Mouse (Mus musculus): ENCODE data around the gene Esp24. TPM values are rescaled to one million over a fixed set of nuclear protein-coding genes. Genes with fewer than 3 reads are reported as not detected.
"Not testable (repeated sequence)": the region's sequence is repeated elsewhere in the genome, so short reads cannot be mapped to it uniquely, and the experiment has no call there.

The Esp24 gene
- not detected in 2 replicates for polyA plus RNA-seq (2012; rRNA removed)

- H3K4me1 ChIP-seq (ENCODE audit: control insufficient read depth, insufficient read depth, low read length); H3K4me3 ChIP-seq (ENCODE audit: insufficient read depth, low read length); H3K27ac ChIP-seq (ENCODE audit: insufficient read depth, low read length): not testable (repeated sequence)
These were observed at the start of gene Esp24 for GRCm38 (mm10) chr17:39036395-39036794. Gene Esp24, plus strand, starts transcription at chr17:39036695.

GRCm38 (mm10) chr17:39009846-39010245 lies 26.6 kb upstream of the Esp24 start:
- no peaks in the 10 kb centered on the region for H3K4me1 ChIP-seq (ENCODE audit: control insufficient read depth, insufficient read depth, low read length)
- no peak overlapping the region for H3K4me3 ChIP-seq (ENCODE audit: insufficient read depth, low read length)
- no peak for TF ChIP-seq POLR2A (IDR thresholded peaks at IDR 0.05; ENCODE audit: extremely low read depth, insufficient read depth, low read length)
- no peak for TF ChIP-seq CTCF (IDR thresholded peaks at IDR 0.05; ENCODE audit: extremely low read depth, insufficient read depth, low read length)
- no peak overlapping the region for H3K27ac ChIP-seq (ENCODE audit: insufficient read depth, low read length)

- Histone ChIP-seq H3K4me1 (ENCODE audit: control insufficient read depth, insufficient read depth, low read length) (no peaks in the 10 kb centered on the region), H3K4me3 (ENCODE audit: insufficient read depth, low read length) (no peak overlapping the region), H3K27ac (ENCODE audit: insufficient read depth, low read length) (no peak overlapping the region)
- TF ChIP-seq POLR2A (IDR thresholded peaks at IDR 0.05; ENCODE audit: extremely low read depth, insufficient read depth, low read length) (no peak), CTCF (IDR thresholded peaks at IDR 0.05; ENCODE audit: extremely low read depth, insufficient read depth, low read length) (no peak)
These were observed 25.5 kb upstream of the Esp24 start for GRCm38 (mm10) chr17:39010675-39011638.

GRCm38 (mm10) chr17:39017184-39017583 lies 19.3 kb upstream of the Esp24 start:
- no peak overlapping the region for H3K4me3 ChIP-seq (ENCODE audit: insufficient read depth, low read length)
- TF ChIP-seq CTCF (IDR thresholded peaks at IDR 0.05; ENCODE audit: extremely low read depth, insufficient read depth, low read length) (no peak), POLR2A (IDR thresholded peaks at IDR 0.05; ENCODE audit: extremely low read depth, insufficient read depth, low read length) (no peak)
- H3K27ac ChIP-seq (ENCODE audit: insufficient read depth, low read length), result no peak overlapping the region

DNA sequence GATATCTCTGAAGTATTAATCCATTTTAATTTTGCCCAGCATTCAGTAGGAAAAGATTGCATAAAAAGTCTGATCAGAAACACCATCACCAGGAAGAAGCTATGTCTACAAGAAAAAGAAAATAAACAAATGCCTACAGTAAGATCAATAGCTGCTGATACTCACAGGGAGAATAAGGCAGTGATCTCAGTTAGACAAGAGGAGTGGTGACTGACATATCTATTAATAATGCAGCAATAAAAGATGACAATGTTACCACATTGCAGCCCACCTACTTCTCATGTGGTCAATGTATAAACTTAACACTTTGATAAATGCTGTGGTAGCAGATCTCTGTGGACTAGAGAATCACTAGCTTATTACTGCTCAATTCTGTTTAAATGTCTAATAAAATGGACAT lies 6.7 kb downstream of the Esp24 start, which contains the start of gene Gm21903:
Gene Gm21903, minus strand, starts transcription at position 101 of the 400 bp plus-strand sequence.
- Histone ChIP-seq H3K4me1 (ENCODE audit: control insufficient read depth, insufficient read depth, low read length) (no peaks in the 10 kb centered on the region), H3K4me3 (ENCODE audit: insufficient read depth, low read length) (no peak within 1 kb of the TSS), H3K27ac (ENCODE audit: insufficient read depth, low read length) (no peak within 1 kb of the TSS)
- TF ChIP-seq POLR2A (IDR thresholded peaks at IDR 0.05; ENCODE audit: extremely low read depth, insufficient read depth, low read length) (no peak), CTCF (IDR thresholded peaks at IDR 0.05; ENCODE audit: extremely low read depth, insufficient read depth, low read length) (no peak)

More at GRCm38 (mm10) chr17:39017184-39017583, 19.3 kb upstream of the Esp24 start:
- H3K4me1 ChIP-seq (ENCODE audit: control insufficient read depth, insufficient read depth, low read length), result no peaks in the 10 kb centered on the region

- no peak overlapping the region for H3K4me3 ChIP-seq (ENCODE audit: insufficient read depth, low read length)
- no peaks in the 10 kb centered on the region for H3K4me1 ChIP-seq (ENCODE audit: control insufficient read depth, insufficient read depth, low read length)
- no peak for TF ChIP-seq CTCF (IDR thresholded peaks at IDR 0.05; ENCODE audit: extremely low read depth, insufficient read depth, low read length)
- no peak for TF ChIP-seq POLR2A (IDR thresholded peaks at IDR 0.05; ENCODE audit: extremely low read depth, insufficient read depth, low read length)
- H3K27ac ChIP-seq (ENCODE audit: insufficient read depth, low read length), result no peak overlapping the region
These were observed 27.1 kb downstream of the Esp24 start for GRCm38 (mm10) chr17:39063641-39064040.

- no peak within 1 kb of the TSS for H3K4me3 ChIP-seq (ENCODE audit: insufficient read depth, low read length)
- TF ChIP-seq CTCF (IDR thresholded peaks at IDR 0.05; ENCODE audit: extremely low read depth, insufficient read depth, low read length), result no peak
- TF ChIP-seq POLR2A (IDR thresholded peaks at IDR 0.05; ENCODE audit: extremely low read depth, insufficient read depth, low read length), result no peak
These were observed 40.4 kb downstream of the Esp24 start, which contains the start of gene Esp23 for GRCm38 (mm10) chr17:39076937-39077336. Gene Esp23, minus strand, starts transcription at chr17:39077037.

More at GRCm38 (mm10) chr17:39076937-39077336, 40.4 kb downstream of the Esp24 start, which contains the start of gene Esp23:
- no peaks in the 10 kb centered on the region for H3K4me1 ChIP-seq (ENCODE audit: control insufficient read depth, insufficient read depth, low read length)
- no peak within 1 kb of the TSS for H3K27ac ChIP-seq (ENCODE audit: insufficient read depth, low read length)

Other genes with a start within 250 kb of the Esp24 start
- gene Gm21903, start 6.6 kb downstream of the Esp24 start, polyA plus RNA-seq (2012; rRNA removed), result not detected in 2 replicates
- not detected in 2 replicates for gene Esp23, start 40.3 kb downstream of the Esp24 start, polyA plus RNA-seq (2012; rRNA removed)
- gene Esp22, start 58.6 kb downstream of the Esp24 start, polyA plus RNA-seq (2012; rRNA removed), result not detected in 2 replicates

Data from cortical plate, adult 2 months (tissue).